Mouse (Mus musculus) ES-Bruce4 (cell line): Measurements from ENCODE around the gene Zc2hc1b. TPM values are rescaled to one million over a fixed set of nuclear protein-coding genes. Genes with fewer than 3 reads are reported as not detected.

Source experiments
- H3K27ac ChIP-seq: 2 replicates; pipeline ENCODE4 v1.5.1; 2012; ENCODE audit warnings: low read length, inconsistent platforms; ENCODE audit not compliant: insufficient read depth
- H3K27me3 ChIP-seq: 2 replicates; pipeline ENCODE4 v1.6.1; 2012; ENCODE audit warnings: mild to moderate bottlenecking, low read length, inconsistent platforms; ENCODE audit not compliant: control insufficient read depth, poor library complexity, insufficient read depth, severe bottlenecking
- H3K36me3 ChIP-seq: 2 replicates; pipeline ENCODE4 v1.6.1; 2012; ENCODE audit warnings: inconsistent platforms, mild to moderate bottlenecking, low read length, moderate library complexity; ENCODE audit not compliant: control insufficient read depth, poor library complexity, insufficient read depth, severe bottlenecking
- H3K4me1 ChIP-seq: one replicate; pipeline ENCODE4 v1.8.1; 2011; ENCODE audit warnings: low read length; ENCODE audit not compliant: control insufficient read depth, insufficient read depth
- H3K4me3 ChIP-seq: 2 replicates; pipeline ENCODE4 v1.5.1; 2011; ENCODE audit warnings: low read depth, mild to moderate bottlenecking, low read length
- H3K9ac ChIP-seq: 2 replicates; pipeline ENCODE4 v1.6.1; 2012; ENCODE audit warnings: low read depth, mild to moderate bottlenecking, inconsistent platforms; ENCODE audit not compliant: poor library complexity, severe bottlenecking
- H3K9me3 ChIP-seq: replicated peaks from 2 replicates; pipeline ENCODE4 v1.6.1; 2012; ENCODE audit warnings: mild to moderate bottlenecking, low read length, inconsistent platforms; ENCODE audit not compliant: control insufficient read depth, poor library complexity, insufficient read depth, severe bottlenecking
- CTCF ChIP-seq: IDR thresholded peaks from one replicate; pipeline ENCODE4 v1.8.1; 2011; ENCODE audit warnings: low read depth, low read length
- EP300 ChIP-seq: IDR thresholded peaks from 2 replicates; pipeline ENCODE4 v1.6.1; 2011; ENCODE audit warnings: low read depth, low read length; ENCODE audit not compliant: insufficient read depth
- POLR2A ChIP-seq: IDR thresholded peaks from one replicate; pipeline ENCODE4 v1.8.1; 2011; ENCODE audit warnings: low read length; ENCODE audit not compliant: insufficient read depth
- polyA plus RNA-seq: library from polyadenylated mRNA; stranded (reverse); fragments of >200 nt; gene quantifications from 2 replicates; pipeline ENCODE4 v1.2.4, GENCODE M21; 2011; ENCODE audit warnings: low read depth; ENCODE audit not compliant: missing spikeins, insufficient read depth, insufficient read length

Gene Zc2hc1b
- polyA plus RNA-seq, 1 experiment = not detected

DNA sequence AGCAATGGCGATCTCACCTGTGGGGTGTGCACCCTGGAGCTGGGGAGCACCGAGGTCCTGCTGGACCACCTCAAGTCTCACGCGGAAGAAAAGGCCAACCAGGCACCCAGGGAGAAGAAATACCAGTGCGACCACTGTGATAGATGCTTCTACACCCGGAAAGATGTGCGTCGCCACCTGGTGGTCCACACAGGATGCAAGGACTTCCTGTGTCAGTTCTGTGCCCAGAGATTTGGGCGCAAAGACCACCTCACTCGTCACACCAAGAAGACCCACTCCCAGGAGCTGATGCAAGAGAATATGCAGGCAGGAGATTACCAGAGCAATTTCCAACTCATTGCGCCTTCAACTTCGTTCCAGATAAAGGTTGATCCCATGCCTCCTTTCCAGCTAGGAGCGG is 50.5 kb downstream of the Zc2hc1b start:
- peak overlapping the region; percentile 11; the same call in 1 of the 2 replicates for H3K4me3 ChIP-seq
- peaks cover 1% of the 10 kb centered on the region for H3K4me1 ChIP-seq
- H3K27ac ChIP-seq = no peak overlapping the region
- H3K9me3 ChIP-seq = no peaks in the 10 kb centered on the region
- H3K27me3 ChIP-seq = peaks cover 2% of the 10 kb centered on the region; the same call in 1 of the 2 replicates
- no peaks in the 10 kb centered on the region for H3K36me3 ChIP-seq
- no peak overlapping the region for H3K9ac ChIP-seq
- TF ChIP-seq EP300 = no peak
- TF ChIP-seq CTCF = peak; percentile 68
- TF ChIP-seq POLR2A = no peak

DNA sequence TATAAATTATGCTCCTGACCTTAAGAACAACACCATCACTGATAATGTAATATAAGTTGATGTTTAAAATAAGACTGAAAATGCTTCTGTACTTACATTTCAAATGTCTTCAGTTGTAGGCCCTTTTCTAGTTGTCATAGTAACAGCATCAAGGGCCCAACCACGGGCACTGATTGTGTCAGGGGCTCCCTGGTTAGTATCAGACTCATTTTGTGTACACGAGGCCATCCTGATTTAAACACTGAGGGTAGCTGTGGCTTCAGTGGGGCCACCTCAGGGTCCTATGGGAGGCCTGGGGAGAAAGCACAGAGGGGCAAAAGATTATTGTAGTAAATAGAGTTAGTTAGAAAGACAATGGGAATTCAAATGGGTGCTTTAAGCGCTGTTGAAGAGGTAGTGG is 52.0 kb downstream of the Zc2hc1b start:
- no peaks in the 10 kb centered on the region for H3K36me3 ChIP-seq
- H3K9me3 ChIP-seq = no peaks in the 10 kb centered on the region
- H3K9ac ChIP-seq = no peak overlapping the region
- no peak overlapping the region for H3K4me3 ChIP-seq
- peaks cover 1% of the 10 kb centered on the region for H3K4me1 ChIP-seq
- H3K27ac ChIP-seq = no peak overlapping the region
- TF ChIP-seq EP300 = no peak
- TF ChIP-seq CTCF = no peak
- TF ChIP-seq POLR2A = no peak
- H3K27me3 ChIP-seq = peaks cover 2% of the 10 kb centered on the region; the same call in 1 of the 2 replicates

- Histone ChIP-seq H3K4me3 (no peak overlapping the region), H3K4me1 (no peaks in the 10 kb centered on the region), H3K27me3 (no peaks in the 10 kb centered on the region; the same call in 1 of the 2 replicates), H3K9me3 (no peaks in the 10 kb centered on the region), H3K9ac (no peak overlapping the region), H3K27ac (no peak overlapping the region), H3K36me3 (no peaks in the 10 kb centered on the region)
- no peak for TF ChIP-seq CTCF
- TF ChIP-seq EP300 = no peak
- no peak for TF ChIP-seq POLR2A
Measured at GRCm38 (mm10) chr10:13119300-13119699, 58.5 kb downstream of the Zc2hc1b start.

- no peaks in the 10 kb centered on the region for H3K36me3 ChIP-seq
- H3K27ac ChIP-seq = no peak overlapping the region
- H3K9ac ChIP-seq = no peak overlapping the region
- H3K4me3 ChIP-seq = no peak overlapping the region
- no peaks in the 10 kb centered on the region; the same call in 1 of the 2 replicates for H3K27me3 ChIP-seq
- no peaks in the 10 kb centered on the region for H3K9me3 ChIP-seq
- no peak for TF ChIP-seq POLR2A
- no peak for TF ChIP-seq CTCF
- TF ChIP-seq EP300 = no peak
- H3K4me1 ChIP-seq = no peaks in the 10 kb centered on the region
Measured at GRCm38 (mm10) chr10:13118770-13119102, 59.1 kb downstream of the Zc2hc1b start.

DNA sequence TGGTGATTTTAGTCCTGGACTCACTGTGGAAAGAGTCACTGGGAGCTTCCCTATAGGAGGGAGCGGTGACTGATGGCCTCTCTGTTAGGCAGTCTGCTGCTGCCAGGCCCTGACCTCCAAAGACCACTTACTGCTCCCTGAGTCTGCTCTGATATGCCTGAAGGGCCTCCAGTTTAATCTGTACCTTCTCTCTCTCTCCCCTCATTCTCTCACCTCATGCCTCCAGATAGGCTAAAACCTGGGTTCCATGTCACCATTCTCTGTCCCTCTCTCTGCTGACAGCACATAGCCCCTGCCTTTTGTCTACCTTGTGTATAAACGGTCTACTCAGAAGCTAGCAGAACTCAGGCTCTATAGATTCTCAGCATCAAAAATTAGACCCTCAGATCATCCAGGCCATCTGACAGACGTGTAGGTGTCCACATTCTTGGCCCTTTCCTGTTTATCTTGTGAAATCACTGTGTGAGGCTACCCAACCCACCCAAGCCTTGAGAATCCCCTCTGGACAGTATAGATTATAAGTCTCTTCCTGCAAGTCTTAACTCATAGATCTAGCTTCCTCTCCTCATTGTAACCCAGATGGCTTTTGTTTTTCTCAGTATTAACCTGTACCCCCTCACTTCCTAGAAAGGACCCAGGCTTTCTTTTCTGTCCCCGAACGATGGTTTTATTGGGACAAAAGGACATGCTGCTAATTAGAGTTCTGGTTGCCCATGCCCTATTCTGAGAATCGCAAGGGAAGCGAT is 59.6 kb downstream of the Zc2hc1b start:
- H3K27me3 ChIP-seq = no peaks in the 10 kb centered on the region; the same call in 1 of the 2 replicates
- H3K9me3 ChIP-seq = no peaks in the 10 kb centered on the region
- H3K27ac ChIP-seq = no peak overlapping the region
- H3K4me3 ChIP-seq = no peak overlapping the region
- H3K9ac ChIP-seq = no peak overlapping the region
- H3K36me3 ChIP-seq = no peaks in the 10 kb centered on the region
- no peaks in the 10 kb centered on the region for H3K4me1 ChIP-seq
- TF ChIP-seq EP300 (no peak), POLR2A (no peak), CTCF (no peak)
